Mouse (Mus musculus): ENCODE data around the gene Cldn4.

DNA sequence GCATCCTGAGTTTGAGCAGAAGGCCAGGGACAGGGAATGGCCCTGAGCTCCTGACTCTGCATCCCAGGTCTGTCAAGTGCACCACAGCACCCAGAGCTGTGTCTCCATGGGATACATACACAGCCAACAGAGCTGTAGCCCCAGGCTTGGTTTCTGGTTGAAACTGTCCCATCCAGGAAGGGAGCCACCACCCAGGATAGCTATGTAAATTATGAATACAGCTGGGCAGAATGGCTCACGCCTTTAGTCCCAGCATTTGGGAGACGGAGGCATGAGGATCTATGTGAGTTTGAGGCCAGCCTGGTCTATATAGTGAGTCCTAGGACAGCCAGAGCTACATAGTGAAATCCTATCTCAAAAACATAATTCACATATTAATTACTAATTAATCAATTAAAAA is 16.7 kb downstream of the Cldn4 start:
- TF ChIP-seq CTCF (IDR thresholded peaks at IDR 0.05; ENCODE audit: low read depth), result no peak
- TF ChIP-seq EP300 (IDR thresholded peaks at IDR 0.05; ENCODE audit: low read depth), result no peak

All from liver, embryonic 14.5 days (tissue).